Mouse (Mus musculus): ENCODE measurements at regions not wholly inside any gene's neighbourhood (a gene's known extent, or its start where the extent isn't known, plus 50 kb on each side); places are given as distances from the start of the nearest gene placed in this dataset.

GRCm38 (mm10) chr1:6928658-6929057, 2121.0 kb downstream of the Gm37988 start:
- no peak for DNase-seq

- peak; percentile 35 to 42 for DNase-seq
These were observed 2124.2 kb downstream of the Gm37988 start for GRCm38 (mm10) chr1:6931876-6932275.

GRCm38 (mm10) chr1:6969838-6970237, 2162.1 kb downstream of the Gm37988 start:
- no peak for DNase-seq

GRCm38 (mm10) chr1:6973749-6974327, 2166.1 kb downstream of the Gm37988 start:
- no peak for DNase-seq

- DNase-seq = no peak
These were observed 2171.9 kb downstream of the Gm37988 start for GRCm38 (mm10) chr1:6979626-6980025.

- no peak for DNase-seq
These were observed 2176.5 kb downstream of the Gm37988 start for GRCm38 (mm10) chr1:6984226-6984625.

GRCm38 (mm10) chr1:6997611-6998010, 2189.9 kb downstream of the Gm37988 start:
- DNase-seq = no peak

- DNase-seq = peak; percentile 43 to 58
These were observed 2202.5 kb downstream of the Gm37988 start for GRCm38 (mm10) chr1:7010184-7010583.
